Mouse (Mus musculus): ENCODE results near the gene Tnfaip8l1.

Tnfaip8l1 gene

DNA sequence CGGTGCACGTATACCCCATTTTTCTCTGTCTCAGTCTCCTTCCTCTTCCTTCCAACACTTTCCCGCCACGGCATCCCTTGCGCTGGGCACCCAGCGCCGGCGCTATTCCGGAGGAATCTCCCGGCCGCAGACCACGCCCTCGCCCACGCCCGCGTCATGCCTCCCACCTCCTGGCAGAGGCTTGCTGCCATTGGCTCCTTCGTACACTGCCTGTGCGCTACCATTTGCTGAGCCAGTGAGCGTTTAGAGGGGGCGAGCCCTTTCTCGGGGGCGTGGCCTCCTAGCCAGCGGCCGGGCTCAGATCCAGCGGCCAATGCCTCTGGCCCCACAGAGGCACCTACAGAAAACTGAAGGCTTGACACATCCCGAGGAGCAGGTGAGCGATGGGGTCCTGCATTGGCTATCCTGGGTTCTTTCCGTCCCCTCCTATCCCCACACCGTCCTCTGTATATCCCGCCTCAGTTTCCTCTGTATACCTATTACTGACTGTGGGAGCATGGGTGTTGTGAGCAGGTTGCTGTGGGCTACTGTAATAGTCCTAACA, at the start of gene Tnfaip8l1:
Tnfaip8l1 (plus strand) TSS at position 247 of the 544 bp plus-strand sequence.
- in situ Hi-C loops (cut with MboI; ENCODE audit: low sequenced_read_pairs): no loop called here

- in situ Hi-C loops (cut with MboI; ENCODE audit: low sequenced_read_pairs): no loop called here
Observed at GRCm38 (mm10) chr17:56112743-56113142, 49.5 kb upstream of the Tnfaip8l1 start.

- in situ Hi-C loops (cut with MboI; ENCODE audit: low sequenced_read_pairs): no loop called here
Observed at GRCm38 (mm10) chr17:56116193-56116592, 46.1 kb upstream of the Tnfaip8l1 start.

DNA sequence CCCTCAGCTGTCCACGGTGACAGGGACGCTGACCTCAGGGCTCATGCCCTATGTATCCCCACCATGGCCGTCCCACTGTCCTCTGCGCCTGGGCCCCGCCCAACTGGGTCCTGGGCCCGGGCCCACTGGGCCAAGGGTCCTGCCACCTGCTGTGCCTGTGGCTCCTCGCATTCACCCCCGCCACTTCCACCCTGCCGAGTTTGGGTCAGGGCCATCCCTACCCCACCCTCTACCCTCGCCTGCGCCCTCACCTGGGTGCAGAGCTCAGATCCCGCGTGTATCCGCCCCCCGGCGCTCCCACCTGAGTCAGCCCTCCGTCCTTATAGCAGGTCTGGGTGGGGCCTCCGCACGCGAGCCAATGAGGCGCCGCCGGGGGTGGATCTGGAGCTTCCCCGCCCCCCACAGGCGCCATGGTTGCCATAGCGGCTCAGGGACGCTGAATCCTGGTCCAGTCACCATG, 45.0 kb upstream of the Tnfaip8l1 start, which contains the start of gene Plin5:
Plin5 (minus strand) TSS at position 346 of the 460 bp plus-strand sequence.
- in situ Hi-C loops (cut with MboI; ENCODE audit: low sequenced_read_pairs): no loop called here

DNA sequence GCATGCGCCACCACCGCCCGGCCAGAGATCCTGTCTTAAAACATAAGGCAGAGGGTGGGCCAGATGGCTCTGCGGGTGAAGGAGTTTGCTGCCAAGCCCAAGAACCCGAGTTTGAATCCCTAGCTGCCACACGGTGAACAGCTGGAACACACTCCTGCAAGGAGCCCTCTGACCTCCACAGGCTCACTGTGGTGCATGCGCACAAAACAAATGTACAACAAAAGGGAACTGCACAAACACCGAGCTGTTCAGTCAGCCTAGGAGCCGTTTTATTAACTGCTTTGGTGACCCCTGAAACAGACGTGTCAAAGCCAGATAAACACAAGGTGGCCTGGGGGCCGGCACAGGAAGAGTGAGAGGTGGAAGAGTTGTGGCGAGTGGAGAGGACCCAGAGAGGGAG, 42.8 kb upstream of the Tnfaip8l1 start:
- in situ Hi-C loops (cut with MboI; ENCODE audit: low sequenced_read_pairs): no loop called here

GRCm38 (mm10) chr17:56119981-56120880, 42.0 kb upstream of the Tnfaip8l1 start:
- in situ Hi-C loops (cut with MboI; ENCODE audit: low sequenced_read_pairs): no loop called here

GRCm38 (mm10) chr17:56121826-56122225, 40.5 kb upstream of the Tnfaip8l1 start, which contains the start of gene Lrg1:
Gene Lrg1, minus strand, starts transcription at chr17:56122001.
- in situ Hi-C loops (cut with MboI; ENCODE audit: low sequenced_read_pairs): no loop called here

GRCm38 (mm10) chr17:56123161-56123560, 39.1 kb upstream of the Tnfaip8l1 start:
- in situ Hi-C loops (cut with MboI; ENCODE audit: low sequenced_read_pairs): no loop called here

- in situ Hi-C loops (cut with MboI; ENCODE audit: low sequenced_read_pairs): no loop called here
Observed at GRCm38 (mm10) chr17:56123681-56124340, 38.5 kb upstream of the Tnfaip8l1 start.

DNA sequence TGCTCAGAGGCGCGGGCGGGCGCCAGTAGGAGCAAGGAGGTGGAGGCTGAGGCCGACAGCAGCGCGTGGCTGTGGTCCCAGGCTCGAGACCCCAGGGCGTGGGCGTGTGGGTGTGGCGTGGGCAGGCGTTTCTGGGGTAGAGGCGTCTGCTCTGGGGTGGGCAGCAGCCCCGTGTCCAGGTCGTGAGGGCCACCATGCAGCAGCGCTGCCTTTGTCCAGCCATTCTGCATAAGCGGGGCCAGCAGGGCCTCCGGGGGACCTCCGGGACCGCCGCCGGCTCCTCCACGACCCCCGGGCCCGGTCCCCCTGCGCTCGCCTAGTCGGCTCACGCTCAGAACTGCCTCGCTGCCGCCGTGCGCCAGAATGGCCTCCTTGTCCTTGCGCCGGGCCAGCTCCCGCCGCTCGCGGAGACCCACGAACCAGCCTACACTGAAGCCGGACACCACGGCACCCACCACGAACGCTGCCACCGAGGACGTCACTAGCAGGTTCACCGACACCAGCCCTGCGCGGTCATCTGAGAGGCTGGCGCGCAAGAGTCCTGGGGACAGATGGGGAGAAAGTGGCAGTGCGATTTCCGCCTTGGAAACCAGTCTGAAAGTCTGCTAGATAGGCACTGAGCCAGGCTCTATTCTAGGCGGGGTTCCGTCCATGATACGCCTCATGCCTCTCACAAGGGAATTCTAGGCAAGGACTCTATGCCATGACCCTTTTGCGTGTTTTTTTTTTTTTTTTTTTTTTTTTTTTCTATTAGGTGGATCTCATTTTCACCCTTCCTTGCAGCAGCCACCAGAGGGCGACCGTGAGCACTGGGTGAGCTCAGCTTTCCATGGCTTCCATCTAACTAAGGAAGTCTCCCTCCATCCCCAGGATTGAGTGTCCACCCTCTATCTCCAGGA, 37.7 kb upstream of the Tnfaip8l1 start:
- in situ Hi-C loops (cut with MboI; ENCODE audit: low sequenced_read_pairs): no loop called here

DNA sequence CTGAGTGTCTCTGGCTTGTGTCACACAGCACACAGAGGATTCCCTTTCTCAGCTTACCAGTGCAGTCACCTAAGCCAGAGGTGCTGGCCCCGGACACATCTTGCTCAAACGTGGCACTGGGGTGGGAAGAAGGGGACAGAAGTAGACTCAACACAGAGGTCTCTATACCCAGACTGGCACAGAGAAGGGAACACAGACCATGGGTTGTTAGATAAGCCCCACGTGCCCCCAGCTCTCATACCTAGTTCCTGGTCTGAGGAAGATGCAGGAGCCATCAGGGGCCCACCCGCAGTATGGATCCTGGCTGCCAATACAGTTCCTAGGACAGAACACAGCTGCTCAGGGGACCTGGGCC, 37.0 kb upstream of the Tnfaip8l1 start:
- in situ Hi-C loops (cut with MboI; ENCODE audit: low sequenced_read_pairs): no loop called here

DNA sequence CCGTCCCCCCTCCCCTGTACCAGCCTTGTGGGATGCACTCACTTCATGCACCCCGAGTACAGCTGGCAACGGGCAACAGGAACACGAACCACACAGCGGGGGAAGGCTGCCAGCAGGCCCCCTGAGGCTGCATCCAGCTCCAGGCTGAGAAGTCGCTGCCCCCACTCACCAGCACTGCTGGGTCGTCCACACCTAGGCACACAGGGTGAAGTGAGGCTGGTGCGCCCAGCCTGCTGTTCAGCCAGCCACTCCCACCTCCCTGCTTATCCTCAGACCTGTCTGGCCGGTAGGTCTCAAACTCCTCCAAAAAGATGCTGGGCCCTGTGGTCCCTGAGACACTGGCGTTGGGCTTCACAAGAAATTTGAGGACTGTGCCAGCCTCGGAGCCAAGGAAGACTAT, 36.1 kb upstream of the Tnfaip8l1 start:
- in situ Hi-C loops (cut with MboI; ENCODE audit: low sequenced_read_pairs): no loop called here

DNA sequence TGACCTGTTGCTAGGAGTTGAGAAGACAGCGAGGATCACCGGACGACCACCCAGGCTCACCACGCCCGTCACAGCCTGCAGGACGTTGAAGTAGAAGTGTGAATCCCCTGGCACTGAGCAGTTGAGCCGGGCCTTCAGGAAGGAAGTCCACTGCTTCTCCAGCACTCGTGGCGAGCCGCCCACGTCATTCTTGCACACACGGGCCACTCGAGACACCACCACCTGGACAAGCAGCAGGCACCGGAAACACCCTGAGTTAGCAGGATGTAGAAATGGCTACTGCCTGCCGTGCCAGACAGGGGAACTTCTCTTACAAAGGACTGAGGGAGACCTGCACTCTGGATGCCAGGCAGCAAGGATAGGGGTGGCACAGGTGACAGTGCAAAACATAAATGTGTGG, 34.0 kb upstream of the Tnfaip8l1 start:
- in situ Hi-C loops (cut with MboI; ENCODE audit: low sequenced_read_pairs): no loop called here

GRCm38 (mm10) chr17:56131136-56131535, 31.1 kb upstream of the Tnfaip8l1 start:
- in situ Hi-C loops (cut with MboI; ENCODE audit: low sequenced_read_pairs): loop anchor here (10.0 kb wide), 1 partner anchor 124 kb away; the partner anchor contains the start of gene Fem1a

DNA sequence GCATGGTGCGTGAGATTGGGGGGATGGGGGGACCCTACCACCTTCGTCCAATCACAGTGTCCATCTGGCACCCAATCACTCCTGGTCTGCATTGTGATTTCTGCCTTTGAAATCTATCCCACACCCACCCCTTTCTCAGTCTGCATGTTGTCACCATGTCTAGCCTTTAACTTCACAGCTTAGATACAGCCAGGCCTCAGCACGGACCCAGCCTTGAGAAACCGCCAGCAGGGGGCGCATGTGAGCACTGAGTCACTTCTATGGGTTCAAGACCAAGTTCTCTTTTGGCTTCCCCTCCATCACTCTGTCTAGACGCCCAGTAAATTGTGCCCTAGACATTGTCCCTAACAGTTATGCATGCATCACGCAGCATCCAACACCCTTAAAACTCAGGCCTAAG, 30.5 kb upstream of the Tnfaip8l1 start:
- in situ Hi-C loops (cut with MboI; ENCODE audit: low sequenced_read_pairs): loop anchor here (10.0 kb wide), 1 partner anchor 123 kb away; the partner anchor contains the start of gene Fem1a

GRCm38 (mm10) chr17:56132661-56133060, 29.6 kb upstream of the Tnfaip8l1 start:
- in situ Hi-C loops (cut with MboI; ENCODE audit: low sequenced_read_pairs): loop anchor here (10.0 kb wide), 1 partner anchor 122 kb away; the partner anchor contains the start of gene Fem1a

DNA sequence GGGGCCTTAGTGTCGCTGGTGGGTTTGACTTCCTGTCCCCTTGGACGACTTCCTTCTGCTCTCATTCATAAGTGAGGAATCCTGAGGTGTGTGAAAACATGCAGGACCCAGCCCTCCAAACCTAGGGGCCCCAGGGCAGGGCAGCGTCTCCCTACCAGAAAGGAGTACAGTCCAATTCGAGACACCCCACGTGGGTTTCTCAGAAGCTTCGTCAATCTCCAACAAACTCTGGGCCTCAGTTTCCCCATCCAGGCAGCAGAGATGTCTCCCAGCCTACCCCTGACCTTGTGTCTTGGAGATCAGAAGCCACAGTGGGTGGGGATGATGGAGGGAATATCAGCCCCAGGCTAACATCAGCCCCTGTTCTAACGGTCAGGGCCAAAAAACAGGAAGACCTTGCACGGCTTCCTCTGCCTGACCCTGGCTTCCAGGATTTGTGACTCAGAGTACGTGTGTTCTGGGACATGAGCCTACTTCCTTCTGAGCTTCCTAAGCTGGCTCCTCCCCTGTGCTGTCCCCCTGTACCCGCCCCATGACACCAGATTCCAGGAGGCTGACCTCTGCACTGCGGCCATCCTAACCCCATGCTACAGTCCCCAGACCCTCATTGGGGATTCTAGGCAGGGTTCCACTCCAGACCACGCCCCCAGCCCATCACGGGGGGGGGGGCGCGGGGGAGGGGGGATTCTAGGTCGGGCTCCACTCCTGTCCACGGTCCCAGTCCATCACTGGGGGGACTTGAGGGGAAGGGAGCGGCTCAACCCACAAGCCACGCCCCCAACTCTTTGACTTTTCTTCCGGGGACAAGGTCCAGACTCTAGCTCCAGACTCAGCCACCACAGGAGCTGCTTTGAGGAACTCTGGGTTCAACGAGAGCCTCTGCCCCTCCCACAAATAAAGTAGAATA, 28.6 kb upstream of the Tnfaip8l1 start:
- in situ Hi-C loops (cut with MboI; ENCODE audit: low sequenced_read_pairs): loop anchor here (10.0 kb wide), 1 partner anchor 121 kb away; the partner anchor contains the start of gene Fem1a

GRCm38 (mm10) chr17:56134463-56134971, 27.8 kb upstream of the Tnfaip8l1 start:
- in situ Hi-C loops (cut with MboI; ENCODE audit: low sequenced_read_pairs): loop anchor here (10.0 kb wide), 1 partner anchor 120 kb away; the partner anchor contains the start of gene Fem1a

GRCm38 (mm10) chr17:56136558-56136957, 25.7 kb upstream of the Tnfaip8l1 start:
- in situ Hi-C loops (cut with MboI; ENCODE audit: low sequenced_read_pairs): loop anchor here (10.0 kb wide), 1 partner anchor 118 kb away; the partner anchor contains the start of gene Fem1a

Data from CH12F3 (cell line).